Mouse (Mus musculus): Measurements from ENCODE around the gene Chst8.

Gene Chst8

DNA sequence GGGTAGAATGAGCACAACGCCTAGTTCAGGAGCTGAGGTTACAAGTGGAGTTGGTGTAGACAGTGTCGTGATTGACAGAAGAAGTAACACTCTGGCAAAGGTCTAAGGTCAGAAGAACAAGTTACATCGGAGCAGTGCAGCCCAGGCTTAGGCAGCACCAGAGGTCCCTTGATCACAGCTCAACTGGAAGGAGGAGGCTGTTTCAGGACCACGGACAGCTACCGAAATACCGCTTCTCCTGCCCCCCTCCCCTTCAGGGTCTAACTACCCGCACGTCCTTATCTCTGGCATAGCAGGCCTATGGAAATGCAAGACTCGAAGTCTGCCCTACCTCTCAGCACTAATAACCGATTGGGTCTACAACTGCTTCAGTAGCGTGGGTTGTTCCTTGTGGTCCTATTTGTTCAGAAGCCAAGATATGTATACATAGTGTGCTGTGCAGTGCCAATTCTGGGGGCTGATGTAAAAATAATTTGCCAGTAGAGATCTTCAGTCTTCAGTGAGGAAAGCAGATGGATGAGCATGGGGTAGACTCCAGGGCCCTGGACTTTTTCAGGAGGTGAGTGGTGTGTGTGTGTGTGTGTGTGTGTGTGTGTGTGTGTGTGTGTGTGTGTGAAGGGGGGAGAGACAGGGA, 109.7 kb downstream of the Chst8 start:
- no peak for DNase-seq

DNA sequence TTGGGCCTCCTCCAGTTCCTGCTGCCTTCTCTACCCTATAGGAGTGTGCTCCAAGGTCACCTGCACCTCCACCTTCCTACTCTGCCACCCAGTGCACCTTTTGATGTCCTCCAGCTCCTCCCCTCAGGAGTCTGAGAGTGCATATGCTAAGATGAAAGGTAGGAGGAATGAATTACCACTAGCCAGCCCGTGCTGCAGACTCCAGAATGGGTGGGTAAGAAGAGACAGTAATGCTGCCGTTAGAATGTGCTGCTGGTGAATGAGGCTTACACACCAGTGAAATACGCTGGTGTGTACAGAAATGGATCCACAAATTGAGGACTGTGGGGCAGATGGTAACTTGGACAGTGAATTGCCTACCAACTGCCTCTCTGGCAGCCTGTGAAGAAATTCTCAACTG, 112.6 kb downstream of the Chst8 start:
- DNase-seq = no peak

DNA sequence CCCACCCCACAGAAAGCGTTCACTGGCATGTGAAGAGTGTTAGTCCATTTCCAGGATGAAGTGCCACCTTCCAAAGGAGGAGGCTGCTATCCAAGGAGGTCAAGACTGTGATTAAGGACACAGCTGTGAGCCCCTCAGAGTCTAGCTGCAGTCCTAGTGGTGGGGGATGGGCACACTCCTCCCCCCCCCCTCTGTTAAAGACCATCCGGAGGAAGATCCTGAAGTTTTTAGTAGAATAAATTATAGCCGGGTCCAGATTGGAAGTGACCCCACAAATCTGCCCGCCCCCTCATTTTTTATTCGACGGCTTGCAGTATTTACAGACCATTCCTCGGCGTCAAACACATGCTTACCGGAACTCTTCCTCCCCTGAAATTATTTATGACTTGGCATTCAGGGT, 114.3 kb downstream of the Chst8 start:
- no peak for DNase-seq

DNA sequence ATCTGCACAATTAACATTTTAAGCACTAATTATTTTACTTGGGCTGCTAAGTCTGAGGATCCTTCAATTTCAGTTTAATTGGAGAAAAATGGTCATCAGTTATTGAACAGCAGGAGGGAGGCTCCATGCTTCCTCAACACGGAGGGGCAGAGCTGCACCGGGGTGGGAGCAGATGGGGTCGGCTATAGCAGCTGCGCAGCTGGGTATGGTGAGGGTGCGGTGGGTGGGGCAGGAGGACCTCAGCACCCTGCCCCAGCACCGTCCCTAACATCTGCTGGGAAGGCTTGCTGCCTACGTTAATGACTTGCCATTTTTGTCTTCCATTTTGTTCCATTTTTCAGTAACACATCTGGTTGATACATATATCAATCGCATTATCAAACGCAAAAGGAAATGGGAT, 116.4 kb downstream of the Chst8 start:
- no peak for DNase-seq

DNA sequence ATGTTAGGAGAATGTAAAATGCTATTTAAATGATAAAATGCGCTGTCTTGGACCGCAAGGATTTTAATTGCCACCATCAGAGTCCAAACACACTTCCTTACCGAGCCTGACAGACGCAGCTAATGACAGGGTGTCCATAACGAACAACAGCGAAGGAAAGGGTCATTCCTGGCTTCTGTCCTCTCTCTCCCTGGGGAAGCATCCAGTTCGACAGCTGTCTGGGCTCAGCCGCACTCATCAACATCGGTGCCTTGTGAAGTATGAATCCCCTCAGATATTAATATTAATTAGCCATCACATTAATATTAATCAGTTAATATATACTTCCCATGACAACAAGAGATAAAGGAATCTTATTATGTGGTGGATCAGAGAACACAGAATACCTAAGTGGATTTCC, 117.6 kb downstream of the Chst8 start:
- DNase-seq = no peak

DNA sequence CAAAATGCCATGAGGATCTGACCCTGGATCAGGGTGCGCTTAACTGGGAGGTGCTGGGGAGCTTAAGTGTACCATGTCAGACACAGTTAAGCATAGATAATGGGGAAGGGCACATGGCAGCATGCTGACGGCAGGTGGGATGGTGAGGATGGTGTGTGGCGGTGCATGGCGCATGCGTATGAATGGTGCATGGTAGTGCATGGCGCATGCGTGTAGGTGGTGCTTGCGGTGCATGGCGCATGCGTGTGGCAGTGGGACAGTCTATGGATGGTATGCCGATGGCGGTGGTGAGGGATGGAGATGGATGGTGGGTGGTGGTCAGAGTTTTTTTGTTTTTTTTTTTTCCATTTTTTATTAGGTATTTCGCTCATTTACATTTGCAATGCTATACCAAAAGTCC, 118.6 kb downstream of the Chst8 start:
- no peak for DNase-seq

DNA sequence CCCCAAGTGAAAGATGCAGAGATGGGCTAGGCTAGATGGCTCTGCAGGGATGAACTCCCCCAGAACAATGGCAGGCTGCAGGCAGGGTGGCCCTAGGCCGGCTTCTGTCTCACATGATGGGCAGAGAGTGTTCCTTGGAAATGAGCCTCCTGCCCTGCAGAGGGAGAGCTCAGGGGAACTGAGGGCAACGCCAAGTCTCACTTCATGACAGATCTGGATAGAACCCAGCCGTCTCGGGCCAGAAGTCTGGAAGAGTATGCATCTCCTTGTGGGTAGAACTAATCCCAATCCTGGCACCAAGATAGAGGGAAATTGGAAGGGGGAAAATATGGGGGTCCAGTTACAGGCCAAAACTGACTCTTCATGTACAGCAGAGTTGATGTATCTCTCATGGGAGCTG, 119.4 kb downstream of the Chst8 start:
- DNase-seq = no peak

DNA sequence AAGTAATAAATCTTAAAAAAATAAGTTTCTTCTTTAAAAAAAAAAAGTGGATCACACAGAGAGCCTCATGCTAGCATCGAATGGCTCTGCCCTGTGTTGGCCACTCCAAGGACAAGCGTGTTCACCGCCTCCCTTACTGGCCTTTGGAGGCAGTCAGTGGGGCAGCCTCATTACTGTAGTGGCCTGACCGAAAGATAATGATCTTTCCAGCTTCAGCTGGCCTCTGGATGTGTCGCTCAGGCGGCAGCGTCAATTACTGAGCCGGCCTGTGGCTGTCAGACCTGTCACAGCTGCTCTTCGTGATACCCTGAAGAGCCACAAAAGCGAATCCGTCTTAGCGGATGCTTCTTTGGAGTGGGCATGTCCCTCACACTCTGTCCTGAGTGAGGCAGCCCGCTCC, 122.4 kb downstream of the Chst8 start:
- no peak for DNase-seq

DNA sequence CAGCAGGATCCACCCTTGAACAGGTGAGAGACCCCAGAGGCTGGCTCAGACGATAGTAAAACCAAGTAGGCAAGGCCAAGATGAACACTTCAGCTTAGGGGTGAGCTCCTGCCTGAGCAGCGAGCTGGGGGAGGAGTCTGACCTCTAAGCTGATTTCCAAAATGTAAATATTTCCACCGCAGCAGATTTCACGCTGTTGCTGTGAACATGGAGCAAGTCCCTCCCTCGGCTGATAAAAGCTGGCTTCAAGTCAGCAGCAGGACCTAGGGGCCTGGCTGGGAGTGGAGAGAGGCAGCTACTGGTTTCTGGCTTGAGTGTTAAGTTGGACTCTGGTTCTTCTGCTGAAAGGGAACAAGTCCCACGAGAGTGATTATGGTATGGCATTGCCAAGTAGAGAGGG, 123.5 kb downstream of the Chst8 start:
- no peak for DNase-seq

DNA sequence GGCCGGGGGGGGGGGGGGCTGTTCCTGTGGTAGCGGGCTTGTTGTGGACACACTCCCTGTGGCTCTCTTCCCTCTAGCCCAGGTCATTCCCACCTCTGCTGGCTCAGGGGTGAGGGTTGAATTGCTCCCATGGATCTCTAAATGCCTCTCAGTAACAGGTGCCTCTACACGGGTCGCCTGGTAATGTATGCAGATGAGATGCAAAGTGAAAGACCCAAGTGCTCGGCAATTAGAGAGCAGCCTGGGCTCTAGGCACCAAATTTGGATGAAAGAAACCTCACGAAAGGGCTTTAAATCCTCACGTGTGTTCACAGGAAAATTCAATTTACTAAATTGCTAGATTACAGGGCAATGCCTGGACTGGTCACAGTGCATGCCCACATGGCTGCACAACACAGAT, 126.7 kb downstream of the Chst8 start:
- no peak for DNase-seq

DNA sequence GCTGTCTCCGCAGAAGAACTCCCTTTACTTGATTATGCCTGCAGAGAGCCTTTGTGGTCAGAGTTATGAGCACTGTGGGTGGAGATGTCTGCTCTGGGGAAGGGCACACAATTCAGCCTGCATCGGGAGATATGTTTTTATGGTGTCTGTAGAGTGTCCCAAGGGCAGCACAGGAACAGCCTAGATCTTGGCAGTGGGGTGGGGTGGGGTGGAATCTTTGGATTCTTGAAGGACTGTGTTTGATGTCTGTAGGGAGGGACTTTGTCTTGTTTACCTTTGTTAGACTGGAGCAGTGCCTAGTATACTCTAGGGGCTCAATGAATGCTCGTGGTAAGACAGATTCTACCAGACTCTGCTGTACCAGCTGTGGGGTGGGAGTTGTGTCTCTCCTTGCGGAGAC, 127.3 kb downstream of the Chst8 start:
- DNase-seq = no peak

DNA sequence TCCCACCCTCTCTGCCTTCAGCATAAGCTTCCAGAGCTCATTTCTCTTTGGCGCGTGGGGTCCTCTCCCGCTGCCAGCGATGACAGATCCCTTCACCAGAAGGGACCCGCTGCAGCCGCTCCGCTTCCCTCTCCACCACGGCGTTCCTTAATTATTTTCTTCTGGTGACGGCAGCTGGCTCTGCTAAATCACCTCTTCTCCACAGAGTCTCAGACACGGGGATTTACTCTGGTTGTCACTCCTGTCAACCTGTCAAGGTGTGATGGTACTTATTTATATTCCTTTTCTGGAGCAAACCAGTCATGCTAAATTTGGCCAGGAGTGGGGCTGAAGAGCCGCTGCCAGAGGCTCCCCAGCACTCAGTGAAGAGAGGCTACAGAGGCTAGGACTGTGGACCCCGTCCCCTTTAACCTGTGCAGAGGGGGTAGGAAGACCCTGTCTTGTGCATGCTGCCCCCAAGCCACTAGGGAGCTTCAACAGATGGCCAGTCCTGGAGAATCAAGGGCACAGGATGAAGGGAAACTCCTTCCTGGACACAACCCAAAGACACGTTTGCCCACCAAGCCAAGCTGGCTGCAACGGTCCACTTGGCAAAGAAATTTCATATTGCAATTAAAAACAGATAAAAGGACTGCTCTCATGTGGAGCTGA, 131.6 kb downstream of the Chst8 start:
- DNase-seq = no peak

DNA sequence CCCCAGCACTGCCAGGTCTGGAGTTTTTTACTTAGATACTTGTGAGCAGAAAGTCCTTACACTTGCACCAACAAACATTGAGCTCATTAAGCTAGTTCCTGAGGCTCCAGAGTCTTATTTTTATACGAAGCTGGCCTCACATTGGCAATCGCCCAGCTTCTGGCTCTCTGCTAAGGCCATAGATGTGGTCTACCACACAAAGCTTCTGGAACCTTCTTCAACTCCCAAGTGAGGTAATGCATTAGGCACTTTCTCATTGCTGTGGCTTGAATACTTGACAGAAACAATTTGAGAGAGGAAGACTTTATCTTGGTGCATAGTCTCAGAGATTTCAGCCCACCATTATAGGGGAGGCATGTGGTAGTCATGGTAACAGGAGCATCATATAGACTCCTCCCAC, 132.6 kb downstream of the Chst8 start:
- no peak for DNase-seq

DNA sequence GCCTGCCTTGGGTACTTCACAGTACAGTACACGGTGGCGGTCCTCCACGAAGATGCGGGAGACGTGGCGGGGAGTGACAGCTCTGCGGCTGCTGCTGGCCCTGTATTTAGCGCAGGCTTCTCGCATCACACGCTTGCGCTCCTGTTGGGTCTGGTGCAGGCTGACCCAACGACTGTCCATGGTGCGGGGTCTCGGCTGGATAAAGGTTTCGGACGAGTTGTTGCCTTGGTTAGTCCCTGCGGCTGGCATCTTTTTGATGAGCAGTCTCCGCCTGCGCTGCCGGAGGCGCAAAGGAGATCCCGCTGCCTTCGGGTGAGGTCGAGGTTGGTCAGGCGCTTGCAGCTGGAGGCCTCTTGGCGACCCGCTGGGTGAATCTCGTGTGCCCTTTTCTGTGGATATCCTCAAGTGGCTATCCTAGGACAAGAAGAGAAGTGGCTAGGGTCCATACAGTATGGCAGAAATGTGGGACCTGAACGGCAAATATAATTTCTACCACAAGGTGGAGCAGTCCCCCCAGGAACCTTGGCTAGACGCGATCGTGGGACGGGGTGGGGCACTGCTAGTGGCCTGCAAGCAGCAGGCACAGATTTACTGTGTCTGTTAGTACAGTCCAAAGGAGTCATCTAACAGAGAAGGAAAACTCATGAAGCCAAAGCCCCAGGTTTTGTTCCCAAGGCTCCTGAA, 136.5 kb downstream of the Chst8 start:
- no peak for DNase-seq

DNA sequence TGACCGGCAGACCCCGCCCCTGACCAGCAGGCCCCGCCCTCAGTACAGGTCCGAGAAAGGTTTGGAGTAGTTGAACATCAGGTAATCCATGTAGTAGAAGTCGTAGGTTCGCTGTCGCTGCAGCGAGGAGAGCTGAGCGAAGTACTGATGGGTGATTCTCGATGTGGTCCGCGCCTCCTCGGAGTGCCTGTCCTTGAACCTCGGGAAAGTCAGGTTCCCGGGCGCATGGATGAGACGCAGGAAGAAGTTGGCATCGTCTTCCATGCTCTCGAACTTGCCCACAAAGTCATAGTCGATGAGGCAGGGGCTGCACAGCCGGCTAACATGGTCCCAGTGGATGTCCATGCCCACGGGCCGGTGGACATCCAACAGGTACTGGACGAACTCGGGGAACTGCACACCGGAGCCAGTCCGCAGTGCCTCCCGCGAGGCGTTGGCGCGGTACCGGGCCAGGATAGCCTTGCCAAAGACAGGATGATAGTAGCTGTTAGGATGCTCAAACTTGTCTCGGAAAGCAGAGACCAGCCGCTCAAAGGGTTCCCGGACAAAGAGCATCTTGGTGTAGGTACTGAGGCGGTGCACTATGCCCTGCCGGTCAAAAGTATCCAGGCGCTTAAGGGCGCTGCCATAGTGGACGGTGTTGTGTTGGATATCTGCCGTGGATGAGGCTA, 137.3 kb downstream of the Chst8 start:
- no peak for DNase-seq

DNA sequence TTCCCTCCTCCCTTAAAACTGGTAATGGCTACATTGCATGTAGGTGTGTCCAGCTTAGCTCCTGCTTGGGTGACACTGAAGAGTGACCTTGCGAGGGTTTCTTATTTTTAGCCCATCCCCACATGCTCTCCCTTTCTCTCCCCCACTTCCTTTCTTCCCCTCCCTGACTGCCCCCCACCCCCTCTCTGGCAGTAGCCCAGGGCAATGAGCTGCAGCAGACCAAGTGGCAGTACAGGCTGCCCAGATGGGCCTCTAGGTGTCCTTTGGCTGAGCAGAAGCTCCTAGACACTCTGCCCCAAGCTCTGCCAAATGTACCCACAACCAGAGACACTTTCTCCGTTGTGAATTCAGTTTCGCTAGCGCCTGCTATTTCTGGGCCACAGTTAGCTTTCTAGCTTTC, 139.6 kb downstream of the Chst8 start:
- no peak for DNase-seq

DNA sequence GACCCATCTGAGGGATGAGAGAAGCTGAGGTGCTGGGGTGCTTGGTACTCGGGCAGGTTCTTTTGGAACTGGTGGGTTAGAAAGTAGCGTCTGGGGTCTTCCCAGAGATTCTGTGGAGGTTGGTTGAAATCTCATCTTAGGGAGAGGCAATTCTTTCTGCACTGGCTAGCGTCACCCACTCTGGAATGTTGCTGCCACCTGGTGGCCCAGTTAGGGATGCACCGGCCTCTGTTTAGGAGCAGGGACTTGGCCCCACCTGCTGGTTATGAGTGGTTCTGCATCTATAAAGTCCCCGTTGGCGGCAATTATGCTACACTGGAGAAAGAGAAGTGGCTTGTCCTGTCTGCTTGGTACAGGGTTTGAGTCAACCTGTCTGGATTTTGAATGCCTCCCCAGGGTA, 140.6 kb downstream of the Chst8 start:
- peak; percentile 36 to 44 for DNase-seq

DNA sequence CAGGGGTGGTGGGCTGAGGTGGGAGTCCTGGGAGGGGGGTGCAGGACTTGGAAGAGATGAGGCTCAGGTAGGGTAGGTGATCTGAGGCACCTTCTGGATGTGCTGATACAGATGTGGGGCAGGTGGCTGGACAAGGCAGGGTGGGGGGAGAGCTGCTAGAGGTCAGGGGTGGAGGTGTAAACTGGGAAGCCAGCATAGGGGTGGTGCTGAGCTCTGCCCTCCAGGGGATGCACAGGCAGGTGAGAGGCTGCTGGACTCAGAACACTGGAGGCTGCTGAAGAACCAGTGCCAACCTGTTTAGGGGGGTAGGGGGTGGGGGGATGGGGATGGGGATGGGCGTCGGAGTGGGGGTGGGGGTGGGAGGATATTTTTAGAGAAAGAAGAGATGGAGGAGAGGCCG, 141.7 kb downstream of the Chst8 start:
- no peak for DNase-seq

DNA sequence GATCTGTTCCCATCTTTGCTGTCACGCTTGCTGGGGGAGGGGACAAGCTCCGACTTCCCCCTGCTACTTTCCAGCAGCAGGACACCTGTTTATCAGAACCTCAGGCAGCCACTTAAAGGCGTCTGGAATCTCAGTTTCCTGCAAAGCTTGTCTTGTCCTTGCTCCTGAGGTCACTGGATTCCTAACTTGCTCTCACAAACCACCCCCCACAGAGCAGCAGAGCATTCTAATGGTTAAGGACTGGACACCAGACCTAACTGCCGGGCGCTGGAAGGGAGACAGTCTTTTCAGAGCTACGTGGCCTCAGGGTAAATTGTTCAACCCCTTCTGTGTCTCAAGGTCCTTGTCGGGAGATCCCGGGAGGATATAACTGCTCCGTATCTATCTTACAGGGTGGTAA, 143.2 kb downstream of the Chst8 start:
- DNase-seq = no peak

DNA sequence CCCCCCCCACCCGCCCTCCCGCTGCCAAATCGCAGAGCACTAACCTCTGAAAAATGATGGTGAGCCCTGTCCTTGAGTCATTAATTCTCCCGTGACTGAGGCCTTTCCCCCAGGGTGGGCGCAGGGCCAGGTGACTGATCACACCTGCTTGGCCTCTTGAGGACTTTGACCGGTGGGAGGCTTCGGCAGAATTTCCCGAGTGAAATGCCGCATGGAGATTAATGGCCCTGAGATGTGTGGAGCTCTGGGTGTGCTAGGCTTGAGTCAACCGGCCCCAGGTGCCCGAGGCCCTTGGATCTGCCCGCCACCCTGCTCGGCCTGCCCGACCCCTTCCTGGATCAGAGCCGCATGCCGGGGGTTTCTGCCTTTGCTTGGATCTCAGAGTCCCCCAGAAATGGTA, 144.6 kb downstream of the Chst8 start:
- no peak for DNase-seq

DNA sequence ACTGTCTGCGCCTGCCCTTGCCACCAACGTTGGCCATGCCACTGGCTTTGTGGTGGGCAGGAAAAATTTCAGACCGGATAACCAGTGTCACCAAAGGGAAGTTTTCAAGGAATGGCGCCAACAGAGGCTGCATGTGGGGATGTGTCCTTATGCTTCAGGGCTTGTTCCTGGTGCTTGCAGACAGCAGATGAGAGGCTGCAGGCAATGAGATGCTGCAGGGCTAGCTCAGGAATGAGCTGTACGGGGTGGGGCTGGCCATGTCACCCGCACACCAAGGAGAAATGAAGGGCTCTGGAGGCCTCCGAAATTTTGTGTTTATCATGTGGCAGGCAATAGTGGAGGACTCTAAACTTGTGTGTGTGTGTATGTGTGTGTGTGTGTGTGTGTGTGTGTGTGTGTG, 149.4 kb downstream of the Chst8 start:
- DNase-seq = no peak

DNA sequence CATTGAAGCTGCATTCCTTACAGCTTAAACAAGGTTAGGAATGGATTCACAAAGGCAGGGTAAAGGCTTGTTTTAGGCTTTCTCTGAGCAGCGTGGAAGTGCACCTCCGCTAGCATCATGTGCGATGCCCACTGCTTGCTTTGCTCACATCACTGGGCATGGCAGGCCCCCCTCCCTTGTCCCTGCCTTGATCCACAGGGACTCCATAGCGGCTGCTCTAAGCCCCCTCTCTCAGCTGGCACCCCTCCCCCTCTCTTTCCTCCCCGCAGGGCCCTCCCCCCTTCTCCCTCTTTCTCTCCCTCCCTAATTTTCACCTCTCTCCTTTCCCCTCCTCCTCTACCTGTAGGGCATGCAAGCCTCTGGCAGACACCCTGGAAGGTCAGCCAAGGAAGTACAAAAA, 150.3 kb downstream of the Chst8 start:
- DNase-seq = no peak

DNA sequence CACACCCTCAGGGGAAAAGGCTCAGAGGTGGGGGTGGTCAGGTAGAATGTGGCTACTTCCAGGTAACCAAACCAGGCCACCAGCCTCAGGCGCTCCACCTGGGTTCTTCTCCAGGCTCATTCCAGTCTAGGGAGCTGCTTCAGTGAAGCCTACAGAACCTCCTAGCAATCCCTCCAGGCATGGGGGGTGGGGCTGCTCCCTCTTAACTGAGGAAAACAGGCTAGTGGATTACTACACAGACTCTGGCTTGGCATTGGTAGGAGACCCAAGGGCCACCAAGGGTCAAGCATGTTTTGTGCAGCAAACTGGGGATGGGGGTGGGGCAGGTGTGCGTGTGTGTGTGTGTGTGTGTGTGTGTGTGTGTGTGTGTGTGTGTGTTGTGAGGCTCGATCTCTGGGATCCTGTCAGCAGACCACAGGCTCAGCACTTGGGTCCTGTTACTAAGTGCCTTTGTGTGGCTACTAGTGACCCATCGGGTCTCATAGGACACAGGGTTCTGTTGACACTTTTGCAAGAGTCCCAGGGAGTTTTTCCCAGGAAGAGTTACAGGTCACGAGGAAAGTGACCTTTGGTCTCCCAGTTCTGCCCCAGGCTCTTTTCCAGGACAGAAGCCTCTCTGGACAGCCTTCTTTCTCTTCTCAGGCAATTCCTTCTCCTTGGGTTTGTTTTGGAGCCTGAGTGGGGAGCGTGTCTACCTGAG, 153.0 kb downstream of the Chst8 start:
- DNase-seq = no peak

All from thymus, adult 18-20 months (tissue).